Mouse (Mus musculus) CH12.LX (cell line): ENCODE data around the gene Gm28053. TPM values are rescaled to one million over a fixed set of nuclear protein-coding genes. Genes with fewer than 3 reads are reported as not detected.

Experiments used
- DNase-seq: peaks from one replicate; pipeline ENCODE4 v3.0.0-alpha.2; 2013; ENCODE audit errors: extremely low read depth
- H3K27ac ChIP-seq: 2 replicates; pipeline ENCODE4 v1.5.1; 2012; ENCODE audit warnings: low read depth, mild to moderate bottlenecking, control low read depth, moderate library complexity; ENCODE audit not compliant: insufficient read depth
- H3K27me3 ChIP-seq: replicated peaks from 2 replicates; pipeline ENCODE3; 2012; ENCODE audit warnings: inconsistent platforms
- H3K36me3 ChIP-seq, 2 experiments: replicated peaks in 1 of 2; 2 replicates each; pipeline versions ENCODE3 to v1.6.1; 2012; ENCODE audit warnings: inconsistent platforms in 1 of 2, low read length in 1 of 2, mild to moderate bottlenecking in 1 of 2, mixed read lengths in 1 of 2, moderate library complexity in 1 of 2; ENCODE audit not compliant: control insufficient read depth in 1 of 2, insufficient read depth in 1 of 2
- H3K4me1 ChIP-seq, 2 experiments: 2 replicates each; pipeline ENCODE4 v1.6.1; 2012; ENCODE audit warnings: inconsistent platforms in 1 of 2, moderate library complexity in 1 of 2; ENCODE audit not compliant: insufficient read depth in 2 of 2, control insufficient read depth in 1 of 2
- H3K4me2 ChIP-seq: 2 replicates; pipeline ENCODE4 v1.6.1; 2012; ENCODE audit warnings: low read depth, mild to moderate bottlenecking, control low read depth; ENCODE audit not compliant: poor library complexity, insufficient read depth, severe bottlenecking
- H3K4me3 ChIP-seq, 3 experiments: fragments of 150-350 bp in 1 of 3; sonication (generic) in 1 of 3; replicated peaks in 1 of 3; 2 replicates each; pipeline versions ENCODE3 to v1.5.1; 2011 to 2012; ENCODE audit warnings: low read depth in 2 of 3, low read length in 2 of 3, mild to moderate bottlenecking in 2 of 3, moderate library complexity in 2 of 3, control low read depth in 1 of 3, improper control_type of control experiment in 1 of 3, inconsistent platforms in 1 of 3, mixed read lengths in 1 of 3; ENCODE audit not compliant: poor library complexity in 1 of 3
- H3K79me2 ChIP-seq: replicated peaks from 2 replicates; pipeline ENCODE4 v1.6.1; 2012; ENCODE audit warnings: mild to moderate bottlenecking, moderate library complexity; ENCODE audit not compliant: control insufficient read depth, poor library complexity, insufficient read depth, severe bottlenecking; ENCODE audit errors: extremely low read depth
- H3K9ac ChIP-seq: 2 replicates; pipeline ENCODE4 v1.6.1; 2012; ENCODE audit warnings: low read depth, mild to moderate bottlenecking, control low read depth, moderate library complexity; ENCODE audit not compliant: insufficient read depth
- H3K9me3 ChIP-seq: replicated peaks from 2 replicates; pipeline ENCODE3; 2012; ENCODE audit warnings: low read length, inconsistent platforms, mixed read lengths
- BHLHE40 ChIP-seq: IDR thresholded peaks from 2 replicates; pipeline ENCODE4 v1.6.1; 2011; ENCODE audit warnings: mild to moderate bottlenecking, low read depth, low read length, improper control_type of control experiment
- EP300 ChIP-seq: IDR thresholded peaks from 2 replicates; pipeline ENCODE4 v1.6.1; 2011; ENCODE audit warnings: low read length, improper control_type of control experiment
- ETS1 ChIP-seq: conservative IDR thresholded peaks from 2 replicates; pipeline ENCODE4 v1.6.1; 2012; ENCODE audit warnings: low read depth, mild to moderate bottlenecking, inconsistent platforms, low read length, improper control_type of control experiment, moderate library complexity
- IRF4 ChIP-seq: IDR thresholded peaks from 2 replicates; pipeline ENCODE4 v1.6.1; 2014; ENCODE audit warnings: low read depth, mild to moderate bottlenecking, inconsistent platforms, low read length, improper control_type of control experiment
- MAFK ChIP-seq: IDR thresholded peaks from 2 replicates; pipeline ENCODE4 v1.6.1; 2011; ENCODE audit warnings: low read length, improper control_type of control experiment; ENCODE audit not compliant: insufficient replicate concordance
- MXI1 ChIP-seq: IDR thresholded peaks from 2 replicates; pipeline ENCODE4 v1.6.1; 2011; ENCODE audit warnings: mild to moderate bottlenecking, low read depth, low read length, improper control_type of control experiment
- POLR2A ChIP-seq: IDR thresholded peaks from 2 replicates; pipeline ENCODE4 v1.6.1; 2011; ENCODE audit warnings: low read depth, mild to moderate bottlenecking, improper control_type of control experiment, low read length
- POLR2AphosphoS2 ChIP-seq: IDR thresholded peaks from 2 replicates; pipeline ENCODE4 v1.6.1; 2011; ENCODE audit warnings: low read depth, low read length, improper control_type of control experiment
- RCOR1 ChIP-seq: conservative IDR thresholded peaks from 2 replicates; pipeline ENCODE4 v1.6.1; 2012; ENCODE audit warnings: low read depth, mild to moderate bottlenecking, inconsistent platforms, low read length, improper control_type of control experiment
- SIN3A ChIP-seq: IDR thresholded peaks from 2 replicates; pipeline ENCODE4 v1.6.1; 2012; ENCODE audit warnings: low read length, improper control_type of control experiment, inconsistent platforms
- SMC3 ChIP-seq: IDR thresholded peaks from 2 replicates; pipeline ENCODE4 v1.6.1; 2011; ENCODE audit warnings: low read depth, low read length, improper control_type of control experiment
- TCF12 ChIP-seq: IDR thresholded peaks from 2 replicates; pipeline ENCODE4 v1.6.1; 2014; ENCODE audit warnings: low read depth, mild to moderate bottlenecking, inconsistent platforms, low read length, improper control_type of control experiment
- UBTF ChIP-seq: IDR thresholded peaks from 2 replicates; pipeline ENCODE4 v1.6.1; 2012; ENCODE audit warnings: low read depth, mild to moderate bottlenecking, inconsistent platforms, low read length, improper control_type of control experiment, moderate library complexity
- ZC3H11A ChIP-seq: IDR thresholded peaks from 2 replicates; pipeline ENCODE4 v1.6.1; 2012; ENCODE audit warnings: low read depth, mild to moderate bottlenecking, inconsistent platforms, low read length, improper control_type of control experiment
- dilution Hi-C: fragments of 300-500 bp; cut with MboI; formaldehyde crosslinking; loops from 2 replicates; pipeline ENCODE4 v1.14.3; 2020; ENCODE audit warnings: low sequenced_read_pairs; ENCODE audit not compliant: extremely low pct_unique_long_range_greater_than_20kb, extremely low pct_ligation_motif_present
- in situ Hi-C: fragments of 300-500 bp; cut with MboI; formaldehyde crosslinking; loops from 3 replicates; pipeline ENCODE4 v1.14.3; 2019; ENCODE audit warnings: low sequenced_read_pairs, low pct_ligation_motif_present, low pct_unique_long_range_greater_than_20kb, mixed read lengths
- polyA plus RNA-seq: library from polyadenylated mRNA; unstranded; fragments of >175 nt; gene quantifications from 2 replicates; pipeline ENCODE4 v1.2.1, GENCODE M21; 2012; ENCODE audit warnings: low read depth; ENCODE audit not compliant: insufficient read length
- total RNA-seq, 2 experiments: library from RNA; depleted of rRNA; stranded (reverse); fragments of 300-350 nt in 1 of 2; fragments of >200 nt in 1 of 2; gene quantifications; 2 replicates each; pipeline ENCODE4 v1.2.3; 2012 to 2014

Gm28053 gene
- total and polyA plus RNA-seq, 3 experiments = 8.0 to 22.7 (median 10.0) TPM

DNA sequence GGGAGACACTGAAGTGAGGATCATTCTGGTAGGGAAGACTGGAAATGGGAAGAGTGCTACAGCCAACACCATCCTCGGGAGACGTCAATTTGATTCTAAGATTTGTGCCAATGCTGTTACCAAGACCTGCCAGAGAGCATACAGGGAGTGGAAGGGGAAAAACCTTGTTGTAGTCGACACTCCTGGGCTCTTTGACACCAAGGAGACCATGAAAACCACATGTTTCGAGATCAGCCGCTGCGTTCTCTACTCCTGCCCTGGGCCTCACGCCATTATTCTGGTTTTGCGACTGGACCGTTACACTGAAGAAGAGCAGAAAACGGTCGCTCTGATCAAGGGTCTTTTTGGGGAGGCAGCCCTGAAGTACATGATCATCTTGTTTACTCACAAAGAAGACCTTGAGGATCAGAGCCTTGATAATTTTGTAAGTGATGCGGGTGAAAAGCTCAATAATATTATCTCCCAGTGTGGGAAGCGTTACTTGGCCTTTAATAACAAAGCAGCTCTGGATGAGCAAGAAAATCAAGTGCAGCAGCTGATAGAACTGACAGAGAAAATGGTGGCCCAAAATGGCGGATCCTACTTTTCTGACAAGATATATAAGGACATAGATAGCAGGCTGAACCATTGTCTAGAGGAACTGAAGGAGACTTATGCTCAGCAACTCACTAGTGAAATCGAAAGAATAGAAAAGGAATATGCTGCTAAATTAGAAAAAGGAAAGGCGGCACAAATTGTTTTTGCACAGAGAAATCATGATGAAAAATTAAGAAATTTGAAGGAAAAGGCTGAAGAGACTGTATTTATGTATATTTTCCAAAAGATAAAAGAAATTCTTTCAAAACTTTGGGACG lies 40.7 kb upstream of the Gm28053 start (continued):
- TF ChIP-seq POLR2AphosphoS2 = no peak
- no peak for TF ChIP-seq UBTF
- peak; percentile 55; the same call in 1 of the 2 replicates for TF ChIP-seq IRF4
- TF ChIP-seq TCF12 = no peak
- TF ChIP-seq POLR2A = peak; percentile 44
- TF ChIP-seq MAFK = no peak
- TF ChIP-seq ZC3H11A = no peak
- peak; percentile 30; the same call in 1 of the 2 replicates for TF ChIP-seq RCOR1

DNA sequence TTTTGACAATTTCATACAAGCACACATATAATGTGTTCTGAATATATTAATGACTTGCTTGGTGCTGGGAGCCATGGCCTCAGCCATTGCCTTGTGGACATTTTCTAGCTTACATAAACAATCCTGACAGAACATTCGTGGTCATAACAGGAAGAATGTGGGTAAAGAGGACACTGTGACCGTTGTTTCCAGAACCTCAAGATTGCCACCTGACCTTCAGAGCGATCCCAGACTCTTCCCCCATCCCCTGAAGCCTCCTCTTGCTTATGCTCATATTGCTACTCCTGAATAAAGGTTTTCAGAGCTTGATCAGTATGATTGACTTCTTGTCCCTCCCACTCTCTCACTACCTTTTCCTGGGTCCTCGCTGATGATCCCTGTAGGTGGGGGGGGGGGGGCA lies 40.0 kb upstream of the Gm28053 start:
- Histone ChIP-seq H3K36me3 (peaks cover 0 to 13% of the 10 kb centered on the region in 2 experiments), H3K4me1 (peaks cover 28 to 65% of the 10 kb centered on the region in 2 experiments), H3K9me3 (no peaks in the 10 kb centered on the region), H3K9ac (peak overlapping the region; percentile 89), H3K4me2 (peak overlapping the region; percentile 74), H3K27me3 (no peaks in the 10 kb centered on the region), H3K27ac (peak overlapping the region; percentile 86), H3K79me2 (peaks cover 22% of the 10 kb centered on the region), H3K4me3 (peak overlapping the region; percentile 48 to 80 (median 59))
- in situ Hi-C loops (no loop called here), dilution Hi-C loops (no loop called here)
- TF ChIP-seq SIN3A (no peak), BHLHE40 (0 out of 2 replicates have a peak, but pooled peaks have one; percentile 23), SMC3 (no peak), POLR2A (0 out of 2 replicates have a peak, but pooled peaks have one; percentile 16)
- no peak for DNase-seq

- no peak overlapping the region for H3K4me3 ChIP-seq
- H3K9ac ChIP-seq = peak overlapping the region; percentile 52
- peaks cover 25% of the 10 kb centered on the region for H3K79me2 ChIP-seq
- no peak for DNase-seq
- H3K27ac ChIP-seq = peak overlapping the region; percentile 55
- H3K9me3 ChIP-seq = no peaks in the 10 kb centered on the region
- H3K4me2 ChIP-seq = peak overlapping the region; percentile 44
- in situ Hi-C loops = loop anchor here (5.0 kb wide), 1 partner anchor 32 kb away; the partner anchor contains the start of gene Gimap8
- peaks cover 23 to 60% of the 10 kb centered on the region in 2 experiments for H3K4me1 ChIP-seq
- peak; percentile 88 for TF ChIP-seq BHLHE40
- peak; percentile 60; the same call in 1 of the 2 replicates for TF ChIP-seq MXI1
- TF ChIP-seq POLR2A = no peak; the same call in 1 of the 2 replicates
- TF ChIP-seq EP300 = no peak
- TF ChIP-seq ETS1 = peak; percentile 43; the same call in 1 of the 2 replicates
- peaks cover 0 to 13% of the 10 kb centered on the region in 2 experiments for H3K36me3 ChIP-seq
- H3K27me3 ChIP-seq = no peaks in the 10 kb centered on the region
- dilution Hi-C loops = no loop called here
These were observed 38.7 kb upstream of the Gm28053 start for GRCm38 (mm10) chr6:48679701-48680100.
